Mouse (Mus musculus) ZHBTc4 (cell line): ENCODE results near the gene Ntan1.
A peak's percentile ranks its signal among the peaks of the same experiment; 100 is the strongest.
"Not testable (repeated sequence)": the region's sequence is repeated elsewhere in the genome, so short reads cannot be mapped to it uniquely, and the experiment has no call there.

Experiments
- DNase-seq: peaks from one replicate; pipeline ENCODE4 v3.0.0-alpha.2; 2011; ENCODE audit warnings: low read depth, low spot score

Ntan1 gene

DNA sequence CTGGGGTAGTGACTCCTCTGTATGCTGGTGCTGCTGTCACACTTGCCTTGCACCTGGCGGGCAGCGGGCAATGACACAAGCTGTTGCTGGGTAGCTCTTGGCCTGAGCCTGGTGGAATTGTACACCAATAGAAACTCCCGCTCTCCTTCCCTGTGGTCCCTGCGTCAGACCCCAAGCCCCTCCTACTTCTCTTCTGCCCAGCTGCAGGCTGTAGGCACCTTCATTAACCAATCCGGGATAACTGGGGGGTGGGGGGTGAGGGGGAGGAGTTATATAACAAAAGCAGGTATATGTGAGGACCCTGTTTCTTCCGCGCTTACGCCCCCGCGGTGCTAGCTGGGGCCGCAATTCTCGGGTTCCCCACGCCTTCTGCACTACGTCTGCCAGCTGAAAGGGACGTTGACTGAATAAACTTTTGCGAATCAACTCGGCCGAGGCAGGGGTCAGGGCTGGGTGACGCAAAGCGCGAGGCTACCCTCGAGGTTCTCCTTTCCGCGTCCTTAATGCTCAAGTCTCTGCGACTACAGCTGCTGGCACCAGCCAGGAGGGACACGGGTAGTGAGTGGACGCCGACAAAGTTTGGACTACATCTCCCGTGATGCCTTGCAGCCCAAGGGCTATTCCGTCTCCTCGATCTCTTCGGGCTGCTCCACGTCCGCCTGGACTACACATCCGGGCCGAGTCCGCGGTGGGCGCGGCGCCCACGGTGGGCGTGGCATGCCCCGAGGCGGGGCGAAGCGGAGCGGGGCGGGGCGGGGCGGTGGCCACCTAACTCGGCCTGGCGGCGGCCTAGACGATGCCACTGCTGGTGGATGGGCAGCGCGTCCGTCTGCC, at the start of gene Ntan1:
Ntan1 (plus strand) TSS at position 286 of the 834 bp plus-strand sequence.
- DNase-seq = peak; percentile 94

GRCm38 (mm10) chr16:13771603-13772002, 47.0 kb upstream of the Ntan1 start:
- DNase-seq = peak; percentile 62

DNA sequence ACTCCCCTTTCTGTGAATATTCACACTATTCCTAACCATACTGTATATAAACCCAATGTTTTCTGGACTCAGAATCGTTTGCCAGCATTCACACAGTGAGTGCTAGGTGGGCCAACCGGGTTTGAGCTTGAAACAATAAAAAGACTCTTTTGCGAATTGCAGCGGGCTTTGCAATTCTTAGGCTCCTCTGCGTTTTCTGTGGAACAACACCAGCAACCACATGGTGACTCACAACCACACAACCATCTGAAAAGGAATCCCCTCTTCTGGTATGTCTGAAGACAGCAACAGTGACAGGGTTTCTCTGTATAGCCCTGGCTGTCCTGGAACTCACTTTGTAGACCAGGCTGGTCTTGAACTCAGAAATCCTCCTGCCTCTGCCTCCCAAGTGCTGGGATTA, 46.6 kb upstream of the Ntan1 start:
- DNase-seq = peak; percentile 16

DNA sequence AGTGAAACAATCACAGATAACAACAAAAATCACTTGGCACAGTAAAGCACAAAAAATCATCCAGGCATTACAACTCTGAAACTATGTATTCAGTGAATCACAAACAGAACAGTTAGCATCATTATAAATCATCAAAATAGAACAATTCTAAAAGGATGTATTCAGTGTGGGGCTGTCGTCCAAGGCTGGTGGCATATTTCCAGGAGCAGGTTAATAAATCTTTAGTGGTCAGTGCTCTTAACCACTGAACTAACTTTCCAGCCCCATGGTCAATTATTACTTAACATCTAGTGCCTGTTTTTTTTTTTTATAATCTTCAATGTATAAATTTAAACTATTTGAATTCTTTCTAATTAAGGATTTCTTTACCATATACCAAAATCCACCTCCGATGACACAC, 44.6 kb upstream of the Ntan1 start:
- DNase-seq = not testable (repeated sequence)

DNA sequence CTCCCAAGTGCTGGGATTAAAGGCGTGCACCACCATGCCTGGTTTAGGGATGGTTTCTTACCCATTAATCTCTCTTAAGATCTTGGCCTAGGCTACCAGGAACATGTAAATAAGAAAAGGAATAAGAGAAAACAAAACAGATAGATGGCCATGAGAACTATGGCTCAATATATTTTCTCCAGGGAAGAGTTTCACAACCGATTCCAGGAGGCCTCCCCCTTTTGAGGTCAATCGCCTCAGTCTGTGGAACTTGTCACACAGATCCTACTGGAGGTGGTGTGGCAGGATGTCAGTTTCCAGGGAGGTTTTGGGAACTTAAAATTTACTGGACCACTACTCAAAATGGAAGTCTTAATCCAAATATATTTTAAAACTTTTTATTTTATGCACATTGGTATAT, 44.0 kb upstream of the Ntan1 start:
- not testable (repeated sequence) for DNase-seq

GRCm38 (mm10) chr16:13780353-13781036, 38.1 kb upstream of the Ntan1 start, which contains the start of gene Rrn3:
TSS of gene Rrn3 (plus strand) at chr16:13780708.
- peak; percentile 98 for DNase-seq

DNA sequence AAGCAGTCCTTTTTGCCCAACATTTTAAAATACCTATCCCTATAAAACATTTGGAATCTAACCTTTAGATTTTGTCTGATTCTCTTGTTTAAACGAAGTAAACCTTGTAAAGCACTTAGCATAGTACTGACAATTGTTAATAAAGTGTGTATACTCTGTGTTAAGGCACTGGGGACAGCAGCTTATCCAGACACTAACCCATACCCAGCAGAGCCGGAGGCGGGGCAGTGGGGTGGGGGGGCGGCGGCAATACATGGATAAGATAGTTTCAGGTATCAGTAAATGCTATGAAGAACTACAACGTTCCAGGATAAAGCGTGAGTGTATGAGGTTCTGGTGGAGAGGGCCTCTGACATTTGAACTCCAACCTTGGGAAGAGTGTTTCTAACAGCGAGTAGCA, 37.4 kb upstream of the Ntan1 start:
- DNase-seq = peak; percentile 50

DNA sequence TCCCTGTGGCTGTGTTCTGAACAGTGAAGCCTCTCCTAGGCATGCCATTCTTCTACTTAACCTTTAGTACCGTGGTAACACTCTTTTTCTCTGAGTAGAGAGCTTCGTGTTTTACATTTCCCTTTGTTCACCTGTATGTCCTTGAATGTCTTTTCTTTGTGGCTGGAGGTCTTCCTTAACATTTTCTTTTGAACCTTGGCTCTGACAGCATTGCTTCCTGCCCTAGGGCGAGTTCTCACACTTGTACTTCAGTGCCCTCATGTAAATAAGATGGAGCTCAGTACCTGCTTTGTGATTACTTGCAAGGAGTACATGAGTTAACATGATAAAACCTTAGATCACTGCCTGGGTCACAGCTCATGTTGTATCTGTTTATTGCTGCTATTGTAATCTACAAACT, 32.7 kb upstream of the Ntan1 start:
- peak; percentile 97 for DNase-seq

DNA sequence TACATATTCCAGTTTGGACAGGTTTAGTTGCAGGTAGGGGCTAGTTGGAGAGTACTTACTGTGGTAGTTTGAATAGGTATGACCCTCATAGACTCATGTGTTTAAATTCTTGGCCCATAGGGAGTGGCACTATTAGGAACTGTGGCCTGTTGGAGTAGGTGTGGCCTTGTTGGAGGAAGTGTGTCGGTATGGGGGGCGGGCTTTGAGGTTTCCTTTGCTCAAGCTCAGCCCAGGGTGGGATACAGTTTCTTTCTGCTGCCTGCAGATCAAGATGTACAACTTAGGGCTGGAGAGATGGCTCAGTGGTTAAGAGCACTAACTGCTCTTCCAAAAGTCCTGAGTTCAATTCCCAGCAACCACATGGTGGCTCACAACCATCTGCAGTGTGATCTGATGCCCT, 25.2 kb upstream of the Ntan1 start:
- peak; percentile 39 for DNase-seq

- no peak for DNase-seq
Measured at GRCm38 (mm10) chr16:13796746-13797175, 21.9 kb upstream of the Ntan1 start.

- no peak for DNase-seq
Measured at GRCm38 (mm10) chr16:13801231-13801630, 17.4 kb upstream of the Ntan1 start.

DNA sequence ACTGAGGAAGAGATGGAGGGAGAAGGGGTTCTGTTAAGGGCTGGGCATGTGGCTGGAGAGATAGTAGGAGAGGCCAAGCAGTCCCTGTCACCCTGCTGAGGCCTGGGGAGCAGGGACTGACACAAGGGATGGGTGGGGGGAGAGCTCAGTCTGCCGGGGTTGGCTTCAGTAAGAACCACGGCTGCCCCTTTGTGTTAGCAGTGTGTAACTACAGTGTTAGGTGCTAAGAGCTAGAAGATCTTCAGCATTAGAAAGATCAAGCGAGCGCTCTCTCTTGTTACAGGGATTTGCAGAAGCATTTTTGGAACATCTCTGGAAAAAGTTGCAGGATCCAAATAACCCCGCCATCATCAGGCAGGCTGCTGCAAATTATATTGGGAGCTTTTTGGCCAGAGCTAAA, 14.0 kb upstream of the Ntan1 start:
- DNase-seq = peak; percentile 82

- DNase-seq = no peak
Measured at GRCm38 (mm10) chr16:13807616-13808015, 11.0 kb upstream of the Ntan1 start.

DNA sequence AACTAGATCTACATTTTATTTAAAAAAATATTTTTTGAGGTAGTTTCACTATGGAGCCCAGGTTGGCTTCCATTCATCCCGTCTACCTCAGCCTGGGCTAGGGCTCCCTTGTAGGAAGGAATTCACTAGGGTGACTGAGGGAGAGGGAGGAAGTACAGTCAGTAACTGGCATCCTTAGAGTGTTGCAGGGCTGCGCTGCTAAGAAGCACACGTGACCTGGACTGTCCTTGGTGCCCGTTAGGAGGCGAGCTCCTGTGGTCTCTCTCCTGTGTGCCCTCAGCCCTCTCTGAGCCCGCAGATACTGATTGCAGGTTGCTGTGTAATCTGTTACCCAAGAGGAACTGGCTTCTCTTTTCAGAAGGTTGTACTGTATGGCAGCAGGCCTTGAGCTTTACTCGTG, 10.2 kb upstream of the Ntan1 start:
- DNase-seq = no peak

DNA sequence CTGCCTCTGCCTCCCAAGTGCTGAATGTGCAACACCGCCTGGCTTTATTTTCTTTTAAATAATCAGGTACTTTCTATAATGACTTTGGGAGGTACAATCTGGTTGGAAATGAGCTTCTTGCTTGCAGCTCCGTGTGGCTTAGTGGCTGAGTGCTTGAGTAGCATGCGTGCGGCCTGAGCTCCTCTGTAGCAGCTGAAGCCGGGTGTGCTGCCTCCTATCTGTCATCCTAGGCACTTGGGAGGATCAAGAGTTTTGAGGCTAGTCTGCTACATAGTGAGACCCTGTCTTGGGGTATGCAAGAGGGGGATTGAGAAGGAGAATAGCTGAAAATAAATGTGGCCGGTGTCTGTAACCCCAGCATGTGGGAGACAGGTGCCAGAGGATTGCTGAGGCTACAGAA, 6.5 kb upstream of the Ntan1 start:
- DNase-seq = peak; percentile 45

GRCm38 (mm10) chr16:13813200-13813599, 5.4 kb upstream of the Ntan1 start:
- DNase-seq = no peak

- no peak for DNase-seq
Measured at GRCm38 (mm10) chr16:13819394-13819743, 724 bp downstream of the Ntan1 start.

DNA sequence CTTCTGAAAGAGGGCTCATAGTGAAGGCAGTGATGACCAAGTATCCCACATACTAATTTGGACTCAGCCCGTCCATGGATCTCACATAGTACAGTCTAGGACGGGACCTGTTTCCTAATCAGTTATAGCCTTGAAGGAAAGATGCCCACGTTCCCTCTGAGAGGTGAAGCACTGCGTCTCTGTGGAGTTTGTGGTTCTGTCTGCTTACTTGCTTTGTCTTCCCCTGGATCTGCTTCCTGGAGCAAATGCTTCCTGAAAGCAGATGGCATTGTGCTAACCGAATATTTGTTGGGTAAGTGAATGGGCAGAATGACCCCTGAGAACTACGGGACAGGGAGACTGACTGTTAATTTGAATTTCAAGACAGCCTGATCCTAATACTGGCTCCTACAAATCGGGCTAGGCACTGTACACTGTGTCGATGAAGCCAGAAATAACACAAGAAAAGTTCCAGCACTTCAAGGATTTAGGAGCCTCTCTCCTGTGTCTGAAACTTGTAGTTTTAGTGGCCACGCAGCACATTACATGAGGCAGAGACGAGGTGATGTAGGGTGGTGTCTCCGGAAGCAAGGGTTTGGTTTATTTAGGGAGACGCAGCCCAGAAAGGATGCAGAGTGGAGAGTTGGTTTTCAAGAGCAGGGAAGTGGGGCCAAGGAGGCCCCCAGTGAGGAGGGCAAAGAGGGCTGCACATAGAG, 1.3 kb downstream of the Ntan1 start:
- DNase-seq = no peak

GRCm38 (mm10) chr16:13820771-13821170, 2.1 kb downstream of the Ntan1 start:
- peak; percentile 35 for DNase-seq

DNA sequence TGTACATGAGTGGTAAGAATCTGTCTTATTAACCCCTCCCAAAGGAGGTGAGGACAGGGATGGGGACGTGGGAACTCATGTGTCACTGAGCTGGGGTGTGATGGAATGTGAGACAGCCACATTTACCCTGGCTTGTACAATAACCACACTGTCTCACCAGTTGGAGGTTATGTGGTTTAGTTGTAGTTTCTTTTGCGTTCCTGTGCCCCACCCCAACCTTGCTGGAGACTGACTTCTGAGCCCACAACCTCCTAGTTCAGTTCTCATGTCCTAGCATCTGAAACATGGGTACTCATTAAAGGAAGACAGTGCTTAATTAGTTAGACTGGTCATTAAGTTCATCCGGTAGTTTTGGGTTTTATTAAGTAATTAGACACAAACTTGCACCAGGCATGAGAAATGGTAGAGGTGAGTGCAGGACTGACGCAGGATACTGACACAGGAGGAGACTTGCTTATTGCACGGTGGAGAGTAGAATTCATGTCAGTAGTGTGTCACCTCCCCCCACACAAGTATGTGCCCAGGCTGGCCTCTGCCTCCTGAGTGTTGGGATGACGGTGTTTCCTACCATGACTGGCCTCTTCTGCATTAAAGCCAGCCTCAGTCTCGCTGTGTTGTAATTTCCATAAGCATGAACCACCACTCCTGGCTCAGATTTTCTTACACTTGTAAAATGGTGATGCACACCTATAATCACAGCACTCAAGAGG, 7.3 kb downstream of the Ntan1 start:
- DNase-seq = no peak

- no peak for DNase-seq
Measured at GRCm38 (mm10) chr16:13826511-13826910, 7.9 kb downstream of the Ntan1 start.

DNA sequence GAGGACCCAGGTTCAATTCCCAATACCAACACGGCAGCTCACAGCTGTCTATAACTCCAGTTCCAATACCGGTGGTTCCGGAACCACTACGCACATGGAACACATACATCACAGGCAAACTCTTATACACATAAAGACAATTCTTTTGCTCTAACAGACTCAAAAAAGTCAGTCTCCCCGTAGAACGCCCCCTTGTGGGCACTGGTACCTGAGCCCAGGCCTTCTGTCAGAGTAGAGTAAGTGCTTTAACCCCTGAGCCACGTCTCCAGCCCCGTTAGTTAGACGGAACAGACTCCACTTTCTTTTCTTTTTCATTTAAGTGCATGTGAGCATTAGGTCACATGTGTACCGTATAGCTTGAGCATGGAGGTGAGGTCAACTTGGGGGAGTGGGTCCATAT, 11.8 kb downstream of the Ntan1 start:
- peak; percentile 64 for DNase-seq
